Mouse (Mus musculus) MEL (cell line): ENCODE results near the gene Erc2. TPM values are rescaled to one million over a fixed set of nuclear protein-coding genes. Genes with fewer than 3 reads are reported as not detected.

Experiments
- DNase-seq: peaks from one replicate; pipeline ENCODE4 v3.0.0; 2011; ENCODE audit warnings: low read depth, low spot score
- H3K27ac ChIP-seq: 2 replicates; pipeline ENCODE4 v1.5.1; 2012; ENCODE audit warnings: low read depth, mild to moderate bottlenecking, control low read depth, low read length, moderate library complexity; ENCODE audit not compliant: control insufficient read depth
- H3K27me3 ChIP-seq, 2 experiments: fragments of 150-350 bp in 1 of 2; sonication (generic) in 1 of 2; 2 replicates each; pipeline ENCODE4 v1.6.1; 2012; ENCODE audit warnings: low read length in 2 of 2, mild to moderate bottlenecking in 2 of 2, improper control_type of control experiment in 1 of 2, moderate library complexity in 1 of 2; ENCODE audit not compliant: insufficient read depth in 2 of 2, control insufficient read depth in 1 of 2
- H3K36me3 ChIP-seq, 2 experiments: 2 replicates each; pipeline ENCODE4 v1.6.1; 2012 to 2014; ENCODE audit warnings: low read length in 2 of 2, improper control_type of control experiment in 1 of 2, inconsistent platforms in 1 of 2, mild to moderate bottlenecking in 1 of 2; ENCODE audit not compliant: insufficient read depth in 2 of 2, control insufficient read depth in 1 of 2
- H3K4me1 ChIP-seq, 2 experiments: fragments of 150-350 bp in 1 of 2; sonication (generic) in 1 of 2; 2 replicates each; pipeline ENCODE4 v1.6.1; 2012; ENCODE audit warnings: low read length in 2 of 2, improper control_type of control experiment in 1 of 2, mild to moderate bottlenecking in 1 of 2; ENCODE audit not compliant: insufficient read depth in 2 of 2, control insufficient read depth in 1 of 2
- H3K4me3 ChIP-seq, 2 experiments: fragments of 150-350 bp in 1 of 2; sonication (generic) in 1 of 2; 2 replicates each; pipeline ENCODE4 v1.5.1; 2012; ENCODE audit warnings: low read depth in 2 of 2, low read length in 2 of 2, mild to moderate bottlenecking in 2 of 2, moderate library complexity in 2 of 2, control low read depth in 1 of 2, improper control_type of control experiment in 1 of 2; ENCODE audit not compliant: control insufficient read depth in 1 of 2, insufficient read depth in 1 of 2
- H3K79me2 ChIP-seq: 2 replicates; pipeline ENCODE4 v1.6.1; 2012; ENCODE audit warnings: mild to moderate bottlenecking, low read length, moderate library complexity; ENCODE audit not compliant: control insufficient read depth, poor library complexity, insufficient read depth
- H3K9ac ChIP-seq: 2 replicates; pipeline ENCODE4 v1.6.1; 2012; ENCODE audit warnings: low read depth, mild to moderate bottlenecking, control low read depth, low read length, moderate library complexity; ENCODE audit not compliant: control insufficient read depth, poor library complexity, severe bottlenecking
- H3K9me3 ChIP-seq: fragments of 150-350 bp; sonication (generic); replicated peaks from 2 replicates; pipeline ENCODE4 v1.6.1; 2012; ENCODE audit warnings: mild to moderate bottlenecking, low read length, improper control_type of control experiment, moderate library complexity; ENCODE audit not compliant: insufficient read depth
- BHLHE40 ChIP-seq: IDR thresholded peaks from 2 replicates; pipeline ENCODE4 v1.6.1; 2012; ENCODE audit warnings: low read depth, mild to moderate bottlenecking, inconsistent platforms, low read length, improper control_type of control experiment, borderline replicate concordance
- CHD2 ChIP-seq: IDR thresholded peaks from 2 replicates; pipeline ENCODE4 v1.6.1; 2011; ENCODE audit warnings: low read length, improper control_type of control experiment
- CTCF ChIP-seq, 3 experiments: IDR thresholded peaks in 2 of 3; conservative IDR thresholded peaks in 1 of 3; 2 replicates each; pipeline ENCODE4 v1.5.1; 2011 to 2012; ENCODE audit warnings: low read length in 3 of 3, low read depth in 2 of 3, mild to moderate bottlenecking in 2 of 3, improper control_type of control experiment in 1 of 3, inconsistent platforms in 1 of 3, mixed read lengths in 1 of 3, moderate library complexity in 1 of 3; ENCODE audit not compliant: control insufficient read depth in 1 of 3, insufficient read depth in 1 of 3, poor library complexity in 1 of 3, severe bottlenecking in 1 of 3
- ELF1 ChIP-seq: IDR thresholded peaks from 2 replicates; pipeline ENCODE4 v1.6.1; 2014; ENCODE audit warnings: low read depth, mild to moderate bottlenecking, inconsistent platforms, low read length, improper control_type of control experiment, moderate library complexity
- ETS1 ChIP-seq: IDR thresholded peaks from 2 replicates; pipeline ENCODE4 v1.6.1; 2012; ENCODE audit warnings: low read depth, mild to moderate bottlenecking, inconsistent platforms, low read length, improper control_type of control experiment, moderate library complexity
- GABPA ChIP-seq: IDR thresholded peaks from 2 replicates; pipeline ENCODE4 v1.6.1; 2012; ENCODE audit warnings: low read depth, mild to moderate bottlenecking, inconsistent platforms, low read length, improper control_type of control experiment, moderate library complexity
- GATA1 ChIP-seq: IDR thresholded peaks from 2 replicates; pipeline ENCODE4 v1.6.1; 2011; ENCODE audit warnings: low read depth, low read length, improper control_type of control experiment
- HCFC1 ChIP-seq: IDR thresholded peaks from 2 replicates; pipeline ENCODE4 v1.6.1; 2012; ENCODE audit warnings: low read depth, mild to moderate bottlenecking, inconsistent platforms, low read length, improper control_type of control experiment, moderate library complexity
- JUND ChIP-seq: IDR thresholded peaks from 2 replicates; pipeline ENCODE4 v1.6.1; 2011; ENCODE audit warnings: low read depth, mild to moderate bottlenecking, improper control_type of control experiment, low read length
- MAFK ChIP-seq: IDR thresholded peaks from 2 replicates; pipeline ENCODE4 v1.6.1; 2011; ENCODE audit warnings: low read depth, mild to moderate bottlenecking, low read length, improper control_type of control experiment, borderline replicate concordance
- MAX ChIP-seq: IDR thresholded peaks from 2 replicates; pipeline ENCODE4 v1.6.1; 2011; ENCODE audit warnings: low read length, improper control_type of control experiment
- MYB ChIP-seq: IDR thresholded peaks from 2 replicates; pipeline ENCODE4 v1.6.1; 2011; ENCODE audit warnings: mild to moderate bottlenecking, low read depth, low read length, improper control_type of control experiment
- MYC ChIP-seq: IDR thresholded peaks from 2 replicates; pipeline ENCODE4 v1.6.1; 2011; ENCODE audit warnings: low read depth, mild to moderate bottlenecking, low read length, improper control_type of control experiment, moderate library complexity
- NELFE ChIP-seq: IDR thresholded peaks from 2 replicates; pipeline ENCODE4 v1.6.1; 2011; ENCODE audit warnings: low read depth, low read length, improper control_type of control experiment
- NRF1 ChIP-seq: IDR thresholded peaks from 2 replicates; pipeline ENCODE4 v1.6.1; 2014; ENCODE audit warnings: low read depth, mild to moderate bottlenecking, inconsistent platforms, low read length, improper control_type of control experiment, moderate library complexity; ENCODE audit not compliant: poor library complexity, insufficient read depth, severe bottlenecking
- POLR2AphosphoS5 ChIP-seq: IDR thresholded peaks from 2 replicates; pipeline ENCODE4 v1.6.1; 2012; ENCODE audit warnings: low read depth, borderline replicate concordance, mild to moderate bottlenecking, inconsistent platforms, low read length, moderate library complexity, mixed read lengths
- RCOR1 ChIP-seq: IDR thresholded peaks from 2 replicates; pipeline ENCODE4 v1.6.1; 2012; ENCODE audit warnings: low read depth, mild to moderate bottlenecking, inconsistent platforms, low read length, improper control_type of control experiment
- SIN3A ChIP-seq: IDR thresholded peaks from 2 replicates; pipeline ENCODE4 v1.6.1; 2012; ENCODE audit warnings: low read length, improper control_type of control experiment, inconsistent platforms
- TAL1 ChIP-seq: IDR thresholded peaks from 2 replicates; pipeline ENCODE4 v1.6.1; 2012; ENCODE audit warnings: mild to moderate bottlenecking, inconsistent platforms, low read length, moderate library complexity, mixed read lengths
- TCF12 ChIP-seq: IDR thresholded peaks from 2 replicates; pipeline ENCODE4 v1.6.1; 2014; ENCODE audit warnings: low read depth, mild to moderate bottlenecking, inconsistent platforms, low read length, improper control_type of control experiment, moderate library complexity
- UBTF ChIP-seq: IDR thresholded peaks from 2 replicates; pipeline ENCODE4 v1.6.1; 2012; ENCODE audit warnings: low read depth, mild to moderate bottlenecking, inconsistent platforms, low read length, improper control_type of control experiment, moderate library complexity, borderline replicate concordance; ENCODE audit not compliant: insufficient read depth
- USF1 ChIP-seq: IDR thresholded peaks from 2 replicates; pipeline ENCODE4 v1.6.1; 2014; ENCODE audit warnings: low read depth, mild to moderate bottlenecking, inconsistent platforms, low read length, improper control_type of control experiment, moderate library complexity
- USF2 ChIP-seq, 2 experiments: IDR thresholded peaks; 2 replicates each; pipeline ENCODE4 v1.6.1; 2011 to 2012; ENCODE audit warnings: improper control_type of control experiment in 2 of 2, low read length in 2 of 2, borderline replicate concordance in 1 of 2, inconsistent platforms in 1 of 2, low read depth in 1 of 2, mild to moderate bottlenecking in 1 of 2; ENCODE audit not compliant: insufficient read depth in 1 of 2
- ZKSCAN1 ChIP-seq: IDR thresholded peaks from 2 replicates; pipeline ENCODE4 v1.6.1; 2012; ENCODE audit warnings: low read depth, mild to moderate bottlenecking, inconsistent platforms, low read length, improper control_type of control experiment, moderate library complexity
- ZMIZ1 ChIP-seq: IDR thresholded peaks from 2 replicates; pipeline ENCODE4 v1.6.1; 2012; ENCODE audit warnings: low read depth, mild to moderate bottlenecking, inconsistent platforms, low read length, improper control_type of control experiment, moderate library complexity
- ZNF384 ChIP-seq: IDR thresholded peaks from 2 replicates; pipeline ENCODE4 v1.6.1; 2012; ENCODE audit warnings: low read depth, mild to moderate bottlenecking, inconsistent platforms, low read length, improper control_type of control experiment
- polyA plus RNA-seq, 2 experiments: library from polyadenylated mRNA; stranded (reverse) in 1 of 2; unstranded in 1 of 2; fragments of >175 nt in 1 of 2; fragments of >200 nt in 1 of 2; gene quantifications; 2 replicates each; pipeline versions ENCODE4 v1.2.1 to v1.2.4; 2012; ENCODE audit warnings: low replicate concordance in 2 of 2, low read depth in 1 of 2; ENCODE audit not compliant: insufficient read length in 2 of 2, insufficient read depth in 1 of 2, missing spikeins in 1 of 2
- total RNA-seq: library from RNA; depleted of rRNA; stranded (reverse); fragments of 300-350 nt; gene quantifications from 2 replicates; pipeline ENCODE4 v1.2.3, GENCODE M21; 2012

The Erc2 gene
- total and polyA plus RNA-seq, 3 experiments = not detected

GRCm38 (mm10) chr14:27985201-27985600 is 363.0 kb downstream of the Erc2 start:
- Histone ChIP-seq H3K79me2 (no peaks in the 10 kb centered on the region), H3K36me3 (no peaks in the 10 kb centered on the region), H3K4me3 (no peak overlapping the region), H3K9ac (no peak overlapping the region), H3K9me3 (no peaks in the 10 kb centered on the region), H3K27ac (no peak overlapping the region), H3K4me1 (no peaks in the 10 kb centered on the region), H3K27me3 (no peaks in the 10 kb centered on the region)
- DNase-seq = no peak
- TF ChIP-seq CTCF (IDR thresholded peaks at IDR 0.05 in 2 of 3, conservative IDR thresholded peaks at IDR 0.05 in 1 of 3; ENCODE audit: control insufficient read depth in 1 of 3, insufficient read depth in 1 of 3, low read depth in 2 of 3, low read length in 3 of 3, poor library complexity in 1 of 3, severe bottlenecking in 1 of 3) (no peak), RCOR1 (no peak), ZMIZ1 (no peak), UBTF (no peak), GATA1 (no peak), BHLHE40 (no peak), MYB (no peak), ELF1 (no peak)

- Histone ChIP-seq H3K27ac (no peak overlapping the region), H3K9me3 (no peaks in the 10 kb centered on the region), H3K4me3 (no peak overlapping the region), H3K36me3 (no peaks in the 10 kb centered on the region), H3K27me3 (no peaks in the 10 kb centered on the region)
- DNase-seq = no peak
- TF ChIP-seq POLR2AphosphoS5 (no peak), SIN3A (no peak), HCFC1 (no peak), JUND (no peak), USF2 (IDR thresholded peaks at IDR 0.05; ENCODE audit: borderline replicate concordance in 1 of 2, insufficient read depth in 1 of 2, low read depth in 1 of 2, low read length in 2 of 2) (no peak), ZNF384 (no peak), MYC (no peak), ZMIZ1 (no peak)
- TF ChIP-seq, all 39 proteins: peak for 0
- Histone ChIP-seq H3K9ac (no peak overlapping the region), H3K4me1 (no peaks in the 10 kb centered on the region), H3K79me2 (no peaks in the 10 kb centered on the region)
Observed at GRCm38 (mm10) chr14:27987422-27987821, 365.2 kb downstream of the Erc2 start.

- Histone ChIP-seq H3K9ac (no peak overlapping the region), H3K79me2 (no peaks in the 10 kb centered on the region), H3K27me3 (no peaks in the 10 kb centered on the region), H3K4me3 (no peak overlapping the region), H3K27ac (no peak overlapping the region), H3K4me1 (no peaks in the 10 kb centered on the region), H3K36me3 (no peaks in the 10 kb centered on the region), H3K9me3 (no peaks in the 10 kb centered on the region)
- DNase-seq = no peak
- TF ChIP-seq USF1 = no peak
- no peak for TF ChIP-seq MAFK
- TF ChIP-seq ETS1 = no peak
- no peak for TF ChIP-seq TCF12
- no peak for TF ChIP-seq GABPA
- no peak for TF ChIP-seq SIN3A
- TF ChIP-seq MAX = no peak
- TF ChIP-seq JUND = no peak
- no peak for TF ChIP-seq BHLHE40
- no peak for TF ChIP-seq ZNF384
- TF ChIP-seq ZKSCAN1 = no peak
- TF ChIP-seq NELFE = no peak
- no peak for TF ChIP-seq NRF1
- no peak for TF ChIP-seq TAL1
- no peak for TF ChIP-seq GATA1
- TF ChIP-seq CHD2 = no peak
- TF ChIP-seq ZMIZ1 = no peak
Observed at GRCm38 (mm10) chr14:27998551-27998950, 376.3 kb downstream of the Erc2 start.
